Mouse (Mus musculus): ENCODE data around the gene Spats2l.

Spats2l gene

DNA sequence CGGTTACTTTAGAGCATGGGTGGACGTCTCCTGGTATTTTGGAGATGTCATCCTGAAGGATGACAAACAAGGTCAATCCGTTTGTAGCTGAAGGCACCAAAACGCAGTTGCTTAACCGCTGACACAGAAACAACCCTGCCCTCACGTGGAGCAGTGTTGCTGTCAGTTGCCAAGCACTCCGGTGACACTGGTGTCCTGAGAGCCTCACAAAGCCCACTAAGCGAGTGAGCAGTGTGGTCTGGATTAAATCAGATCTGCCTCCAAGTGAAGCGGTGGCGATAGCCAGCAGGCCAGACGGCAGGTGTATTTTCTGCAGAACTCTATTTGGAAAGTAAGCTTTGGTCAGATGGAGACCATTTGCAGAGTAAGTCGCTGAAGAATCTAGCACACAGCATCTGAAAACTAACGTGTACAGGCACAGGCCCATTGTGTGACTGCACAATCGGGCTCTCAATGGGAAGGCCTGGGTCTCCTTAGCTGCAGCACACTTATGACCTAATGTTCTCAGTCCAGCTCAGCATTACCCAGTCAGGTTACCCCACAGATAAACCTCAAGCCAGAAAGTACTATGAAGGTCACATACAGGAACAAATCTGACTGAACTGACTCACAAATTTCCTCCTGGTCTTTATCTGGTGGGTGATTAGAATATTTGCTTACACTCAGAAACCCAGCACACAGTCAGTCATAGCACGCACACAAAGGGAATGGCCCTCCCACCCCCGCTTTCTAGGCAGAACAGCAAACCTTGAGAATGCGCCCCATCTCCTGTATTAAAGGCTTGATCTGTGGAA lies 51.2 kb downstream of the Spats2l start:
- DNase-seq (ENCODE audit: low read depth): no peak

- DNase-seq (ENCODE audit: low read depth): no peak
Measured at GRCm38 (mm10) chr1:57826245-57826644, 52.3 kb downstream of the Spats2l start.

DNA sequence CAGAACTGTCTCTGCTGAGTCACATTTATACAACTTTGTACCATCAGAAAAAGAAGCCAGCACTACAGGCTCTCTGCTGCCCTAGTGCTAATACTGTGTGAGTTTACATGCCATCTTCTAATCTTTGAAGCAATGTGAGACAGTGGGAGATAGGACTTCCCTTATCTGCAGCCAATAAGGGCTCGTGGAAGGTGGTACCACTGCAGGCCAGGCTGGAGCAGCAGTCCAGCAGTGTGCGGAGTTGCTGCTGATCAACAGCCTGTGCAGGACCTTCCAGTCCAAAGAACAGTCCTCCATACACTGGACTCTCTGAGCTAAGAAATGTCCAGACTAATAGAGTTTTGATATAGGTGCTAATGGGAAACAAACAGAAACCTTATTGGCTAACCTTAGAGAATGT lies 59.2 kb downstream of the Spats2l start:
- DNase-seq (ENCODE audit: low read depth): no peak

DNA sequence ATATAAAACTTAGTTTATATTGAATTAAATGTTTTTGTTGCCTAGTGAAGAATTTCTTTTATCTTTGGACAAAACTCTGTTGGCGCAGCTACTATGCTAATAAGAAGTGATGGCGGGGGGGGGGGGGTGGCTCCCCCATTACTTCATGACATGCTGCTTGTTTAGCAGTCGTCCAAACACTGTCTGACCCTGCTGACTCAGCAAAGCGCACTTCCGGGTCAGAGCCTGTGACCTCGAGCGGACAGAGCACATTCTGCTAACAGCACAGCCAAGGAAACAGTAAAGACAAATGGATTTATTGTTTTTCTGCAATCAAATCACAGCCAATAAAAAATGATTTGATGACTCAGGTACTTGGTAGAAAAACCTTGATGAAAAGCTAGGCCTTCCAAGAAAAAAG lies 61.2 kb downstream of the Spats2l start:
- DNase-seq (ENCODE audit: low read depth): no peak

GRCm38 (mm10) chr1:57836686-57837317 lies 62.8 kb downstream of the Spats2l start:
- no peak for DNase-seq (ENCODE audit: low read depth)

- DNase-seq (ENCODE audit: low read depth): no peak
Measured at GRCm38 (mm10) chr1:57839863-57840262, 65.9 kb downstream of the Spats2l start.

DNA sequence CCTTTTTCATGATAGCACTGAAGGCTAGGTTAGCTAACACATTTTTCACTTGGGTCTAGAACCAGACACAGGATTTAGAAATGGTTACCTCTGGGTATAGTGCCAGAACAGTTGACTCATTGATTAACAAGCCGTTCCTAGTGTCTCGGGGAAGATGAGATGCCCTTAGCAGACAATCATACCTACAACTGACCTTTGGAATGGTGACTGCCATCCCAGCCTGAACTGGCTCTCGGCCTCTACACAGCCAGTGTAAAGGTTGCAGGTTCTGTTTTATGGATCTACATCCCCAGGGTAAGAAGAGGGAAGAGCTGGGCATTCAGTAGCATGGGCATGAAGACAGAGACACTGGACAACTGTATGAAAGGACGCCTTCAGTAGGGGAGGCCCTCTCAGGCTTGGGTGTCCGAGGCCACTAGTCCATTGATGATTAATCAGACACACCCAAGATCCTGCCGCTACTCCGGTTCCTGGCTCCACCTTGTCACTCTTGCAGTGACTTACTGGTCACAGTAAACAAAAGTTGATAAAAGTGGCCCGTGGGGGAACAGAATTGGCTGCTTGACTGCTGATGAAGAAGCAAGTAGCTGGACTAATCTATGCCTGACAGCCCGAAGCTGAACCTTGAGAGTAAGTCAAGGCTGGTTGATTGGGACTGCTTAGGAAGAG lies 71.2 kb downstream of the Spats2l start:
- DNase-seq (ENCODE audit: low read depth): no peak

DNA sequence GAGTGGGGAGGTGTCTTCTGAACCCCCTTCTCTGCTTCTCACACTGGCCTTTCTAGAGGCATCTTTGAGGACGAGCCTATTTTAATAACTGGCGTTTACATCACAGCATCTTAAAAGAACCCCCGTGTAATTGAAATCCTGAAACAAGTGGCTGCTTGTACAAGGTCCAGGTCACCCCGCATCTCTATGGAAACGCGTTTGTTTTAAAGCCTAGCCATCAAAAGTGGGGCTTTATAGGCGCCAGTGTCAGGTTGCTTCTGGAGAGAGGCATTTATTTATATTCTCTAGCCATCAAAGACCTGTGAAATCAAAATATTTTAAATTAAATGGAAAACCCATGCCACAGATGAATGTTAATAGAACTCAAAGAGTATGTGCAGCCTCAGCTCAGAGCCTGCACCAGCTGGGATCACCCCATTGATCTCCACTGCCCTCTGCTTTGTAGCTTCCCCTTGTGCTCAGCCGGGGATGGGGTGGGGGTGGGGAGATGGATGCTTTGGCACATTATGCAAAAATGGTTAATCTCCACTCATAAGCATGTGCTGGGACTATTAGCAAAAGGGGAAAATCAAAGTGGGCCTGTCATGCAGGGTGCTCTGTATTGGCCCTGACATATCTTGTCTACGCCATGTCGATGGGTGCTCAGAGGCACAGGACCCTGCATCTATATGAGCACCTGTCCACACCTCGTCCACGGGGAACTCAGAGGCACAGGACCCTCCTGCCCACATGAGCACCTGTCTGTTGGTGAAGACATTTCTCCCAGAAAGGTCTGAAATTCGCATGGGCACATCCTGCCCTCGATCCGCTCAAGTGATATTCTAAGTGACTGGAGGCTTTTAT lies 73.1 kb downstream of the Spats2l start:
- DNase-seq (ENCODE audit: low read depth): no peak

- DNase-seq (ENCODE audit: low read depth): no peak
Measured at GRCm38 (mm10) chr1:57849087-57849486, 75.1 kb downstream of the Spats2l start.

DNA sequence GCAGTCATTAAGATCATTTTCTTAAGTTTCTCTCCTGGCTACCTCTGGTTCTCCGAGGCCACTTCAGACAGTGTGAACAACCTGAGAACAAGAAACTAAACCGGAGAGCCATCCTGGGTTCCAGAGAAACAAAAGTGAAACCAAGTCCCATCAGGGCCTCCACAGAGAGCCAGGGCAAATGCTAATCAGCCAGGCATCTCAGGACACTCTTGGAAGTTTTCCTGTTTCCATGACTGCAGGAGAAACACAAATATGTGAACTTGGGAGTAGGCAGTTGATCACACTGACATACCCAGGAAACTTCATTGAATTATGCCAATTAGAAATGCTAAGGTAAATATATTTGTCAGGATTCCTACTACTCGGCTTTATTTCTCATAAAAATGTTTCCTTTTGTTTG lies 76.0 kb downstream of the Spats2l start:
- no peak for DNase-seq (ENCODE audit: low read depth)

DNA sequence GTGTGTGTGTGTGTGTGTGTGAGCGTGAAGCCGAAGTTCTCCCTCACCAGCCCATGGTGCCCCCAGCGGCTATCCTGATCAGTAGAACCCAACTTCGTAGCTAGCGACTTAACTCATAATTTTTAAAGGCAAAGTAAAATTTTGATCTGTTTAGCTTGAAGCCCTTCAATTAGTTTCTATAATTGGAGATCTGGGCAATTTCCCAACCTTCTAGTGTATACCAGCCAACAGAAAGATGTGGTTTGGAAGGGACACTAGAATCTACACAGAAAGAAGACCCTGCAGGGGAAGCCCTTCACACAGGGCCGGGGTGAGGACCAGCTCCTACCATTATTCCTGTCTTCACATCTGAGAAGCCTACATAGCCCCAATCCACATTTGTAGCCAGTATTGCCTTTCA lies 77.9 kb downstream of the Spats2l start:
- DNase-seq (ENCODE audit: low read depth): no peak

DNA sequence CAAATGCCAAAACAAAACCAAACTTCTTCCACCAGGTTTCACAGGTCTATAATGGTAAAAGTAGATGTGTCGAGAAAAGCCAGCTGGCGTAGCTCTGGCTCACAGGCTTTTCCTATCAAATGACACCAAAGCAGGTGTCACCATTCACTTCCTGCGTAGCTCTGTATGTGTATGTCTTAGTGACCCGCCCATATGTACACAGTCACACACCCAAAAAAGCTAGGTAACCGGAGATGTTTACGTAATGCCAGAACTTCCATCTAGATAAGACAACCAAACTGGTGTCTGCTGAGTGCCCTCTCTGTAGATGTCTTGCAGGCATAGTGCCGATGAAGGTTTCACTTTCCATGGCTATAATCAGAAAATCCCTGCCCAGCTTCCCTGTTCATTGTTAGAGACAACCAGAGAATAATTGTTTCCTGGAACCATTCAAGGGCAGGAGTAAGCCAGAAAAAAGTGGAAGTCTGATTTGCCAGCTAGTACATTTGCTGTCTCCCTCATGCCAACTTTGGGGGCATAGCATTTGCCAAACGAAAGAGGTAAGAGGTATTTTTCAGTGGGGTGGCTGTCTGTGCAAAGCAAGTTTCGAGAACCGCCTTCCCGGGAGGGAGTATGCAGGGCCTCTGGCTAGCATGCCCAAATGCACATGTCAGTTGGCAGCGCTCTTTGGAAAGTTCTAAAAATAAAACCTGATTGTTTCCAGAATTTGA lies 78.8 kb downstream of the Spats2l start:
- no peak for DNase-seq (ENCODE audit: low read depth)

GRCm38 (mm10) chr1:57857799-57858198 lies 83.8 kb downstream of the Spats2l start:
- no peak for DNase-seq (ENCODE audit: low read depth)

DNA sequence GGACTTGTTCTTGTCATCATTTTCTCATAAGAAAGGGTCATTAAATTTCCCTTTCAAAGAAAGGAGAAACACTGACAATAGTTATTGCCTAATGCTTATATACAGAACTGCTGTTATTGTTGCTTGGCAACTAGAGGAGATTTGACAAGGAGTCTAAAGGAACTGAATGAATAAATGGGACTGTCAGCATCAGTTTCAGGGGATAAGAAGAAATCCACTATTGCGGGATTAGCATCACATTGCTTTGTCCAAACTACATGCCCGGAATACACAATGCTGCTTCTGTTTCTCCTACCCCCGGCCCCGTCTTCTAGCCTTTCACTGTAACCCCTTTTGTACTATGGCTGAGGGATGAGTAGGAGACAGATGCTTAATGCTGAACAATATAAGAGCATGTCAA lies 88.1 kb downstream of the Spats2l start:
- no peak for DNase-seq (ENCODE audit: low read depth)

DNA sequence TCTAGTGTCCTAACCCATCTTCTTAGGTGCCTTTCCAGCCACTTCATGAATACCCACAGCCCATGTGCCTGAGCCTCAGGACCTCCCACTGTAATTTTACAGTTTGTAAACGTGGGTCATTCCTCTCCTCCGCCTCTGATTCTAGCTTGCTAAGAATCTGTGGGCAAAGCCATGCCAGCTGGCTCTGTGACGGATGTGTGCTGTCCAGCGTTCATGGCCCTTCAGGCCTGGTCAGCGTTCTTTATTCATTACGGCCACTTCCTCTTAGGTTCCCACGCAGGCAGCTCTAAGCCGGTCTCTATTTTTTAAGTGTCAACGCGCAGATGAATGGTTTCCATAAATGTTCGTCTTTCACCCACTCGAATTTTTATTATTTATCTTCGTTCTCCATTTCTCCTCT lies 94.7 kb downstream of the Spats2l start:
- no peak for DNase-seq (ENCODE audit: low read depth)

DNA sequence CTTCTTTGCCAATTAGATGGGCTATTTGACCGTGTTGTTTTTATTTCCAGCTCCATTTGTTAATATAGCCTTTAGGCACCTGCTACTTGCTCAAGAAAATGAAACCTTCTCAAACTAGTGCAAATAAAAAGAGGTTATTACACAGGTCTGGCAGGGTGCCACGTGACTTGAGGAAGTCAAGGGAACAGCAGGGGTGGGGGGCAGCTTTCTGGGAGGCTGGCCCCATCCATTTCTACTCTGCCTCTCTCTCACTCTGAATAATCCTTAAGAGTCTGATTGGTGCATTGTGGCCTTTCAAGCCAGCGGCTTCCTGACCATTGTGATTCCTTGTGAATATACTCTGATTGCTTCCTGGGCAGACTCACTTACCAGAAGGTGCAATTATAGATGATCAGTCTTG lies 98.0 kb downstream of the Spats2l start:
- DNase-seq (ENCODE audit: low read depth): no peak

DNA sequence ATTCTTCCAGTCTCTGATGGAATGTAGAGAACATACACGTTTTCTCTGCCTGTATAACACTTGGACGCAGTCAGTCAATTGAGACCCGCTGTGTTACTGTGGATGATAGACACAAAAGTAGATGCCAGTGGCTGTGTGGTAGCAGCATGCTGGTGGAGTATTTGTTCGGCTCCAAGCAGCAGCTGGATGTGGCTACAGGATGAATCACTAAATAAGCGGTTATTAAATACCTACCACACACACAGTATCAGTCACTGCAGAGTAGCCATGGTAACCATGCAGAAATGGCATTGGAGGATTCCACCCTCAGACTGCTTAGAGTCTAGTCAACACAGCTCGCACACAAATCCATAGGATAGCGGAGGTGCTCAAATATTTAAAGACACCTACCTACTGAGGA lies 100.0 kb downstream of the Spats2l start:
- no peak for DNase-seq (ENCODE audit: low read depth)

DNA sequence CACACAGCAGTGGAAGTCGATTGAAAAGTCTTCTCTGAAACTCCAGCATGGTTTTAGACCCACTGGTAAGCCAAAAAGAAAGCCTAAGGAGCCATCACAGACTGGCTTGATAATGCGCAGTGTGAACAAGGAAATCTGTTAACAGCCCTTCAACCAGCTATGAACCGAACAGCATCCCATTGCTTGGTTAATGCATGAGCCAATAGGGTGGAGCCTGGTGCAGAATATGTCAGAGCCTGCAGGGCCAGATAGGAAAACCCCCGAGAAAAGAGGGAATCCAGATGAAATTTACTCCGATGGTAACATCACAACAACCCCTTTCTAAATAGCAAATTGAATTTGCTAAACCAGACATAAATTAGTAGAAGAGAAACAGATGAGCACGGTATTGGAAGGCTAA lies 101.1 kb downstream of the Spats2l start:
- no peak for DNase-seq (ENCODE audit: low read depth)

GRCm38 (mm10) chr1:57875512-57875911 lies 101.5 kb downstream of the Spats2l start:
- no peak for DNase-seq (ENCODE audit: low read depth)

GRCm38 (mm10) chr1:57878957-57879356 lies 105.0 kb downstream of the Spats2l start:
- no peak for DNase-seq (ENCODE audit: low read depth)

- DNase-seq (ENCODE audit: low read depth): no peak
Measured at GRCm38 (mm10) chr1:57884867-57885266, 110.9 kb downstream of the Spats2l start.

DNA sequence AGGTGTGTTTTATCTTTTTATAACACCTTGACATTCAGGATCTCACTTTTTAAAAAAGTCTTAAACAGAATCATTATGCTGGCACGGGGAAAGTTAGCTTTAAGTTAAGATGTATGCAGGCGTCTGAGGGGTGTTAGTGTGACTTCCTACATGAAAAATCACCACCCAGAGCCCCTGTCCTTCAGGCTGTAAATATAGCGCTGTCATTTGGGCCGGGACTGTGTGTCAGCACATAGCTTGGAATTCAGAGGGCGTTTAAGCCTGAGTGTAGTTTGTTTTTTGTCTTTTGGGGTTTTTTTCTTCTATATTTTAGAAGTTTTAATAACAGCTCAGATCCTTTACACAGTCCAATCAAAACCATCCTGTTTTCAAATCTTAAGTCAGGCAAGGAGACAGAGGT lies 115.8 kb downstream of the Spats2l start:
- DNase-seq (ENCODE audit: low read depth): no peak
